Mouse (Mus musculus): Measurements from ENCODE around the gene Tmem97. TPM values are rescaled to one million over a fixed set of nuclear protein-coding genes. Genes with fewer than 3 reads are reported as not detected.
"Not testable (repeated sequence)": the region's sequence is repeated elsewhere in the genome, so short reads cannot be mapped to it uniquely, and the experiment has no call there.

Gene Tmem97
- polyA plus RNA-seq, 1 experiment: 491 TPM

- Histone ChIP-seq H3K27me3 (ENCODE audit: control insufficient read depth, insufficient read depth, low read length) (no peaks in the 10 kb centered on the region), H3K4me3 (ENCODE audit: control insufficient read depth, low read depth, low read length) (peak overlapping the region; percentile 100), H3K27ac (ENCODE audit: control insufficient read depth, insufficient read depth, low read depth, low read length) (peak overlapping the region; percentile 55), H3K36me3 (ENCODE audit: control insufficient read depth, insufficient read depth, low read length) (peaks cover 3% of the 10 kb centered on the region), H3K4me1 (ENCODE audit: control insufficient read depth, insufficient read depth, low read length) (peaks cover 2% of the 10 kb centered on the region)
- TF ChIP-seq POLR2A (IDR thresholded peaks at IDR 0.05; ENCODE audit: control insufficient read depth, low read depth, low read length) (no peak), CTCF (IDR thresholded peaks at IDR 0.05; ENCODE audit: control insufficient read depth, insufficient read depth, insufficient replicate concordance, low read depth, low read length) (no peak)
Observed at GRCm38 (mm10) chr11:78535376-78536079, 15.0 kb downstream of the Tmem97 start.

GRCm38 (mm10) chr11:78534516-78534915, 16.1 kb downstream of the Tmem97 start:
- H3K27me3 ChIP-seq (ENCODE audit: control insufficient read depth, insufficient read depth, low read length): no peaks in the 10 kb centered on the region
- H3K27ac ChIP-seq (ENCODE audit: control insufficient read depth, insufficient read depth, low read depth, low read length): no peak overlapping the region
- TF ChIP-seq POLR2A (IDR thresholded peaks at IDR 0.05; ENCODE audit: control insufficient read depth, low read depth, low read length) (no peak), CTCF (IDR thresholded peaks at IDR 0.05; ENCODE audit: control insufficient read depth, insufficient read depth, insufficient replicate concordance, low read depth, low read length) (no peak)
- peaks cover 2% of the 10 kb centered on the region; the same call in 1 of the 2 replicates for H3K36me3 ChIP-seq (ENCODE audit: control insufficient read depth, insufficient read depth, low read length)
- no peak overlapping the region for H3K4me3 ChIP-seq (ENCODE audit: control insufficient read depth, low read depth, low read length)
- peaks cover 2% of the 10 kb centered on the region for H3K4me1 ChIP-seq (ENCODE audit: control insufficient read depth, insufficient read depth, low read length)

DNA sequence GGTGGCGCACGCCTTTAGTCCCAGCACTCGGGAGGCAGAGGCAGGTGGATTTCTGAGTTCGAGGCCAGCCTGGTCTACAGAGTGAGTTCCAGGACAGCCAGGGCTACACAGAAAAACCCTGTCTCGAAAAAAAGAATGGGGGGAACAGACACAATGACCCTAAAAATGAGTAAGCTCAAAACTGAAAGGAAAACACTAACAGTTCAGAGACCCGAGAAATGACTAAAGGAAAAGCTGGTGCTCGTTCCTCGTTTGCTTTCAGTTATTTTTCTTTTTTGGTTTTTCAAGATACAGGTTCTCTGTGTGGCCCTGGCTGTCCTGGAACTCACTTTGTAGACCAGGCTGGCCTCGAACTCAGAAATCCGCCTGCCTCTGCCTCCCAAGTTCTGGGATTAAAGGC, 19.1 kb downstream of the Tmem97 start:
- H3K36me3 ChIP-seq (ENCODE audit: control insufficient read depth, insufficient read depth, low read length): not testable (repeated sequence)

GRCm38 (mm10) chr11:78531046-78531445, 19.5 kb downstream of the Tmem97 start:
- Histone ChIP-seq H3K4me1 (ENCODE audit: control insufficient read depth, insufficient read depth, low read length) (no peaks in the 10 kb centered on the region), H3K27ac (ENCODE audit: control insufficient read depth, insufficient read depth, low read depth, low read length) (no peak overlapping the region), H3K27me3 (ENCODE audit: control insufficient read depth, insufficient read depth, low read length) (no peaks in the 10 kb centered on the region), H3K4me3 (ENCODE audit: control insufficient read depth, low read depth, low read length) (no peak overlapping the region), H3K36me3 (ENCODE audit: control insufficient read depth, insufficient read depth, low read length) (no peaks in the 10 kb centered on the region)
- TF ChIP-seq POLR2A (IDR thresholded peaks at IDR 0.05; ENCODE audit: control insufficient read depth, low read depth, low read length): no peak
- no peak for TF ChIP-seq CTCF (IDR thresholded peaks at IDR 0.05; ENCODE audit: control insufficient read depth, insufficient read depth, insufficient replicate concordance, low read depth, low read length)

More for the DNA sequence above, 19.1 kb downstream of the Tmem97 start:
- H3K4me3 ChIP-seq (ENCODE audit: control insufficient read depth, low read depth, low read length); H3K27ac ChIP-seq (ENCODE audit: control insufficient read depth, insufficient read depth, low read depth, low read length); H3K27me3 ChIP-seq (ENCODE audit: control insufficient read depth, insufficient read depth, low read length); H3K4me1 ChIP-seq (ENCODE audit: control insufficient read depth, insufficient read depth, low read length): not testable (repeated sequence)

GRCm38 (mm10) chr11:78530001-78530400, 20.6 kb downstream of the Tmem97 start:
- no peak for TF ChIP-seq POLR2A (IDR thresholded peaks at IDR 0.05; ENCODE audit: control insufficient read depth, low read depth, low read length)
- TF ChIP-seq CTCF (IDR thresholded peaks at IDR 0.05; ENCODE audit: control insufficient read depth, insufficient read depth, insufficient replicate concordance, low read depth, low read length): no peak
- no peak overlapping the region for H3K27ac ChIP-seq (ENCODE audit: control insufficient read depth, insufficient read depth, low read depth, low read length)
- no peaks in the 10 kb centered on the region for H3K27me3 ChIP-seq (ENCODE audit: control insufficient read depth, insufficient read depth, low read length)
- H3K36me3 ChIP-seq (ENCODE audit: control insufficient read depth, insufficient read depth, low read length): no peaks in the 10 kb centered on the region; the same call in 1 of the 2 replicates
- H3K4me1 ChIP-seq (ENCODE audit: control insufficient read depth, insufficient read depth, low read length): no peaks in the 10 kb centered on the region
- H3K4me3 ChIP-seq (ENCODE audit: control insufficient read depth, low read depth, low read length): no peak overlapping the region

- no peak overlapping the region for H3K27ac ChIP-seq (ENCODE audit: control insufficient read depth, insufficient read depth, low read depth, low read length)
- H3K36me3 ChIP-seq (ENCODE audit: control insufficient read depth, insufficient read depth, low read length): no peaks in the 10 kb centered on the region; the same call in 1 of the 2 replicates
- no peaks in the 10 kb centered on the region for H3K4me1 ChIP-seq (ENCODE audit: control insufficient read depth, insufficient read depth, low read length)
- TF ChIP-seq POLR2A (IDR thresholded peaks at IDR 0.05; ENCODE audit: control insufficient read depth, low read depth, low read length) (no peak), CTCF (IDR thresholded peaks at IDR 0.05; ENCODE audit: control insufficient read depth, insufficient read depth, insufficient replicate concordance, low read depth, low read length) (no peak)
- H3K27me3 ChIP-seq (ENCODE audit: control insufficient read depth, insufficient read depth, low read length): no peaks in the 10 kb centered on the region
- no peak overlapping the region for H3K4me3 ChIP-seq (ENCODE audit: control insufficient read depth, low read depth, low read length)
Observed at GRCm38 (mm10) chr11:78528714-78529113, 21.9 kb downstream of the Tmem97 start.

DNA sequence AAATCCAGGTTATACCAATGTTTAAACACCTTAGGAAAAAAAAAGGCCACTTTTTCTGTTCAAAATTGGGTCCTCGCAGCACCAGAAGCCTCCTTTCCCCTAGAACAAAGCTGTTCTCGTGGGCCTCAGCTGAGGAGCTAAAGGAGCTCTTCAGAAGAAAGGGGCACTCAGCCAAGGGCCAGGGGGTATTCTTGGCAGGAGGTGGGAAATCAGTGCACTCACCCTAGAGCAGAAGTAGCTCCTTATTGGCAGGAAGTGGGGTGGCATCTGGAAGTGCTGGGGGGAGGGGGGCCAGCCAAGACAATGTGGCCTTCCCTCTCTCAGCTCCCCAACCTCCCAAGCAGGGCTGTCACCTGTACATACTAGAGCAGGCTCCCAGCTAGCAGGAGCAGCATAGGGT, 25.7 kb downstream of the Tmem97 start:
- Histone ChIP-seq H3K36me3 (ENCODE audit: control insufficient read depth, insufficient read depth, low read length) (peaks cover 5% of the 10 kb centered on the region; the same call in 1 of the 2 replicates), H3K4me1 (ENCODE audit: control insufficient read depth, insufficient read depth, low read length) (peaks cover 2% of the 10 kb centered on the region; the same call in 1 of the 2 replicates), H3K27me3 (ENCODE audit: control insufficient read depth, insufficient read depth, low read length) (no peaks in the 10 kb centered on the region), H3K4me3 (ENCODE audit: control insufficient read depth, low read depth, low read length) (no peak overlapping the region), H3K27ac (ENCODE audit: control insufficient read depth, insufficient read depth, low read depth, low read length) (no peak overlapping the region)
- TF ChIP-seq CTCF (IDR thresholded peaks at IDR 0.05; ENCODE audit: control insufficient read depth, insufficient read depth, insufficient replicate concordance, low read depth, low read length): no peak
- no peak for TF ChIP-seq POLR2A (IDR thresholded peaks at IDR 0.05; ENCODE audit: control insufficient read depth, low read depth, low read length)

All from testis, adult 2 months (tissue).